Mouse (Mus musculus) ovary, postnatal 36 days (tissue): Measurements from ENCODE around the gene Tmem38a.

Experiments used
- DNase-seq: peaks from one replicate; pipeline ENCODE4 v3.0.0; 2022; ENCODE audit warnings: low spot score, mixed read lengths

Tmem38a gene

DNA sequence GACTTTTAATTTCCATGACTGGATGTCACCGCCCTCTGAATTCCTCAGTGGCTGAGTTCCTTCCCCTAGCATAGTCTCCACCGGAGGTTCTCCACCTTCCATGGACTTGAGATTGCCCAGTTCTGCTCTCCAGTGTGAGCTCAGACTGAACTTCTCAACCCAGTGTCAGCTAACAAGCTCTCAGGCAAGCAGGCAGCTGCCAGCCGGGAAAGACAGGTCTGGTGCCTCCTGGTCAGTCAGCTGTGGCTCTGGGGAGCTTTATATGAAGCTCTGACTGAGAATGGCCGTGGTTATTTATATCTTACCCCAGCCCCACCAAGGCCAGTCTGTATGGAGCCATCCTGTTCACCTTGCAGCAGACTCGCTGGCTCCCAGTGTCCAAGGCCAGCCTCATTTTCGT is 12.5 kb downstream of the Tmem38a start:
- no peak for DNase-seq

DNA sequence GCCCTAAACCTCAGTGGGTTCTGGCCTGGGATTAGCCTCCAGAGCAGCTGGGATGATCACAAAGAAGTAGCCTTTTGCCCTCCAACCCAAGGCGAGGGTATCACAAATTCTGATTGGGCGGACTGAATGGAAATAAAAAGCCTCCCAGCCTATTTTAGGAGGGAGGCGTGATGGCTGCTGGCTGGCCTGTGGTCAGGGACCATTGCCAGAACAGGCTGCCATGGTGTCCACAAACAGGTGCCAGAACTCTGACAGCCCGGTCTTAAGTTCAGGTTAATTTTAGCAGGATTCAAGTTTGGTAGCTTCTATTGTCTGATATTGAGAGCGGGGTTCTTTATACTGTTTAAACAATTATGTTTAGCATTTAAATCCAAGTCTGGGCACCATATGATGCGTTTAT is 16.0 kb downstream of the Tmem38a start:
- DNase-seq = no peak

DNA sequence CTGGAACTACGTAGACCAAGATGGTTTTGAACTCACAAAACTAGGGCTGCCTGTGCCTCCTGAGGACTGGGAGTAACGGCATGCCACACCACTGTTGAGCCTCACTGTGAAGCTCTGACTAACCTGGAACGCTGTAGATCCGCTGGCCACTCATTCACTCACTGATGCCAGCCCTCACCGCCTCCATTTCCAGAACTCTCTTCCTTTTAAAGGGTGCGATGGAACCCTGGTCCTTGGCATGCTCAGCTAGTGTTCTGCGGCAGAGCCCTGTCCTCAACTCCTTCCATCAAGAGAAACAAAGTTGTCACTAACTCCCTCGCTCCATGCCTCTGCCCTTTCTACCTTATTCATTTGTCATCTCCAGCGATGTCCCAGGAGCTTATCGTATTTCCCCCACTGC is 17.0 kb downstream of the Tmem38a start:
- no peak for DNase-seq

DNA sequence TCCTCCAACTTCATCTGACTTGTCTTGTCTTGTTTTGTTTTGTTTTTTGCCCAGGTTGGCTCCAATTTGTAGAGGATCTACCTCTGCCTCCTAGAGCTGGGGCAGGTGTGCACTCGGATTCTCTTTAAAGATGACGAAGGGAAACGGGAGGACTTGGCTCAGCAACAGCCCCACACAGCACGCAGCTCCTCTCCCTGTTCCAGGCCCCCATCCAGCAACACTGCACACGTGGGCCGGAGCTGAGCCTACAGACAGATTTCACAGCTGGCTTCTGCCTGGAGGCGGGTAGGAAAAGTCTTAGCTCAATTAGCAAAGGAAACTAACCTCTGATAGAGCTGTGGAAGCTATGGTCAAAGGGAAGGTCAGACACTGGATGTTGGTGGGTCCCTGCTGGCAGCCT is 17.4 kb downstream of the Tmem38a start:
- no peak for DNase-seq

DNA sequence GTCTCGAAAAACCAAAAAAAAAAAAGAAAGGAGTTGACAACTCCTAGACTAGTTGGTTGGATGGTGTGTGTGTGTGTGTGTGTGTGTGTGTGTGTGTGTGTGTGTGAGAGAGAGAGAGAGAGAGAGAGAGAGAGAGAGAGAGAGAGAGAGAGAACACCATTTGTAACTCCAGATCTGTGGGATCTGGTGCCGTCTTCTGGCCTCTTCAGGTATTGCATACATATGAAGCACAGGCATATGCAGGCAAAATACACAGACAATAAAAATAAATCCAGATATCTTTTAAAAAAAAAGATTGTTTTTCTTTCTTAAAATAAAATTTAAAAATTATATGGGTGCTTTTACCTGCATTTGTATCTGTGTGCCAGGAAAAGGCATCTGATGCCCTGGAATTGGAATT is 18.3 kb downstream of the Tmem38a start:
- DNase-seq = no peak
